Mouse (Mus musculus) spleen, adult 12 weeks (tissue): ENCODE results near the gene Gatb.

Experiments
- DNase-seq: peaks from one replicate; pipeline ENCODE4 v3.0.0; 2022; ENCODE audit warnings: low spot score

The Gatb gene

GRCm38 (mm10) chr3:85594452-85594851 lies 20.5 kb downstream of the Gatb start:
- DNase-seq = no peak

GRCm38 (mm10) chr3:85599526-85599925 lies 25.6 kb downstream of the Gatb start:
- no peak for DNase-seq

- DNase-seq = no peak
These were observed 28.0 kb downstream of the Gatb start for GRCm38 (mm10) chr3:85601841-85602305.

- DNase-seq = no peak
These were observed 29.9 kb downstream of the Gatb start for GRCm38 (mm10) chr3:85603811-85604210.

GRCm38 (mm10) chr3:85606912-85607311 lies 33.0 kb downstream of the Gatb start:
- DNase-seq = no peak

GRCm38 (mm10) chr3:85607753-85608152 lies 33.8 kb downstream of the Gatb start:
- DNase-seq = no peak

- no peak for DNase-seq
These were observed 42.5 kb downstream of the Gatb start for GRCm38 (mm10) chr3:85616389-85616788.

- no peak for DNase-seq
These were observed 45.0 kb downstream of the Gatb start for GRCm38 (mm10) chr3:85618885-85619284.

GRCm38 (mm10) chr3:85619345-85619744 lies 45.4 kb downstream of the Gatb start:
- no peak for DNase-seq

- DNase-seq = no peak
These were observed 45.8 kb downstream of the Gatb start for GRCm38 (mm10) chr3:85619751-85620150.

GRCm38 (mm10) chr3:85629895-85630510 lies 56.1 kb downstream of the Gatb start:
- DNase-seq = no peak

GRCm38 (mm10) chr3:85633733-85634132 lies 59.8 kb downstream of the Gatb start:
- no peak for DNase-seq

- DNase-seq = no peak
These were observed 60.6 kb downstream of the Gatb start for GRCm38 (mm10) chr3:85634389-85635125.

- no peak for DNase-seq
These were observed 61.2 kb downstream of the Gatb start for GRCm38 (mm10) chr3:85635126-85635419.

GRCm38 (mm10) chr3:85635591-85635990 lies 61.7 kb downstream of the Gatb start:
- DNase-seq = no peak

GRCm38 (mm10) chr3:85636716-85637447 lies 63.0 kb downstream of the Gatb start:
- DNase-seq = no peak

GRCm38 (mm10) chr3:85641751-85642150 lies 67.8 kb downstream of the Gatb start:
- no peak for DNase-seq

- DNase-seq = no peak
These were observed 70.9 kb downstream of the Gatb start for GRCm38 (mm10) chr3:85644814-85645213.

- no peak for DNase-seq
These were observed 71.6 kb downstream of the Gatb start for GRCm38 (mm10) chr3:85645517-85646004.

- DNase-seq = no peak
These were observed 75.3 kb downstream of the Gatb start for GRCm38 (mm10) chr3:85649176-85649575.

- no peak for DNase-seq
These were observed 79.1 kb downstream of the Gatb start for GRCm38 (mm10) chr3:85652727-85653665.

- no peak for DNase-seq
These were observed 81.6 kb downstream of the Gatb start for GRCm38 (mm10) chr3:85655538-85655937.
